Mouse (Mus musculus) kidney, postnatal 25 days (tissue): ENCODE data around the gene Gucd1.
A peak's percentile ranks its signal among the peaks of the same experiment; 100 is the strongest.
"Not testable (repeated sequence)": the region's sequence is repeated elsewhere in the genome, so short reads cannot be mapped to it uniquely, and the experiment has no call there.

Source experiments
- DNase-seq, 2 experiments: peaks; one replicate each; pipeline ENCODE4 v3.0.0; 2021; ENCODE audit warnings: mixed read lengths in 2 of 2

Gene Gucd1

DNA sequence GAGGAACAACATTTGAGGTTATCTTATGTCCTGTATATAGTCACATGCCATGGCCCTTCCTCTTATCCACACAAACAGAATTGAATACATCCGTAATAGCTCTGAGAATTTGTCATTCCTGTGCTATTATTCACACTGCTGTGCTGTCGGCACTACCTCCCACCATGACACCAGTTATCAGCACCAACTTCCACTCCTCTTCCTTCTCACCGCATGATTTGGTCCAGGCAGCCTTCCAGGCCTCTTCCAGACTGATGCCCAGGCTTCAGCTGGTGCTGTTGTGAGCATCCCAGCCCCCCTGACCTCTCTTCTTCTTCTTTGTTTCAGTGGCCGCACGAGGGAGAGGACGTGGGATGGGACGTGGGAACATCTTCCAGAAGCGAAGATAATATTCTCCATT is 17.2 kb upstream of the Gucd1 start:
- DNase-seq: no peak

DNA sequence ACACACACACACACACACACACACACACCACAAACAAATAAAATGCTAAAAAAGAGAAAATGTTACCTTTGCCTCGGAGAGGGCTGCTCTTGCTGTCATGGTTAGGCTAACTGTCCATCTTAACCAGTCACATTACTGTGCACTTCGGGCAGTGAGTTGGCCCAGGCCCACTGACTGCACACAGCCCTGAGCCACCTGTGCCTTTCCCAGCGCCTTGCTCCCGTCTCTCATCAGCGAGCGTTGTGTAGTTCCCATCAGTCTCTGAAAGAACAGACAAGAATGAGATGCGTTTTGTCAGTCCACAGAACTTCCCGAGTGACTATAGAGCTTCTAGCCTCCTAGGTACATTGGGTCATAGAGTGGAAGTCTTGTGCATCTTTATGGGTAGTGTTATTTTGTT is 16.4 kb upstream of the Gucd1 start:
- no peak for DNase-seq

DNA sequence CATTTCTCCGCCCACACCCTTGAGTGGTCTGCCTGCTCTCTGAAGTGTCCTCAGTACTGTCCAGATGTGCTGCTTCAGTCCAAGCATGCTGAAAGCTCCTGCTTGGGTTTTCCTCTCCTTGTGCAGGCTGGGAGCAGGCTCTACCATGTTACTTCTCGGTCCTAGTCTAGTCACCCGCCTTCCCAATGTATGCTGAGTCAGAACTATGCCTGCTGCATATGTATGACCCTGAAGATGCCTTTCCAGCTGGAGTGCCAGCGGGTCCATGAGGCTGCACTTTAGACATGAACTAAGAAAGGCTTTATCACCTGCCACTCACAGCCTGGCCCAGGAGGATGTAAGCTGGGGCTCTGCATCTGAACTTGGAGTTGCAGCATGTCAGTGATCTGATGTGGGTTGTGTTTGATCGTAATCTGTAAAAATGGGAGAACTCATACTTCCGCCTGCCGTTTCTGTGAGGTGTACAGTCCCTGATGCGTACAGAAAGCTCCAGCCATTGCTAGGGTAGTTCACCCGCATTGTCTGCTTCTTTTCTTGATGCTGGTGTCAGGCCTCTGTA is 13.8 kb upstream of the Gucd1 start:
- no peak for DNase-seq

DNA sequence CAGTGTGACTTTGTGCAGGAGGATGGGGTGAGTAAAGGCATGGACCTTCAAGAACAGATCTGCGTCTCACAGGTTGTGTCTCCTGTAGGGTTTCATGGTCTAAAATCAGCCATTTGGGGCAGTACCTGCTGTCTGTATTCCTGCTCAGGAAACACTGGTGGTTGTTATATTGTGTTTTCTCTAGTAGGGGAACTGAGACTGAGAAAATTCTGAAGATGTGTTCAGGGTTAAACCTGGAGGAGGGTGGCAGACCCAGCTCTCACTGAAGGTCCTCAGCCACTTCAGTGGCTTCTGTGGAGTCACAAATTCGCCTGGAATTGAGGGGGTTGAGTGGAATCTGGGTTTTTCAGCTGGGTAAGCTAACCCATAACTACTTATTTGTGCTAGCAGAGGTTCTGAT is 12.6 kb upstream of the Gucd1 start:
- DNase-seq: no peak

DNA sequence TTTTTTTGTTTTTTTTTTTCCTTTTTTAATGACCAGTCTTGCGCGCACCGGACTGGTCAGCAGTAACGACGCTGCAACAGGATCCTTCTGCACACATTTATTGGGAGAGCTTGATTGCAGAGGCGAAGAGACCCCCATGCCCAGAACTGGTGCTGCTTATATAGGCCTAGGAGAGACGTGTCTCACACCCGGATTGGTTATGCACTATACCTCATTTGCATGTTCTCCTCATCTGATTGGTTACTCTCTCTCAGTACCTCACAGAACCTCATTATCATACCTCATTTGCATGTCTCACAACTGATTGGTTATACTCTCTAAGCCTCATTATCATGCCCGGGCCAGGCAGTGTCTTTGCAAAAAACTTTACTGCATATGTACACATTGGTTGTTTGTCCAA is 7.7 kb upstream of the Gucd1 start:
- not testable (repeated sequence) for DNase-seq

DNA sequence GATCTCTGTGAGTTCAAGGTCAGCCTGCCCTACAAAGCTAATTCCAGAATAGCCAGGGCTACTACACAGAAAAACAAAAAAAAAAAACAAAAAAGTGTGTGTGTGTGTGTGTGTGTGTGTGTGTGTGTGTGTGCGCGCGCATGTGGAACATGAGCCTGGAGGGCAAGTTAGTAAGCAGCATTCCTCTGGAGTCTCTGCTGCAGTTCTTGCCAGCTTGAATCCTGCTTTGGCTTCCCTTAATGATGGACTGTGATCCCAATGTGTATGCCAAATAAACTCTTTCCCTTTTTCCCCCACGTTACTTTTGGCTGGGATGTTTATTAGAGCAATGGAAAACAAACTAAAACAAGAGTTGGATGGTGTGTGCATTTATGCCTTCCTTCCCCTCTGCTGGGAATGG is 3.9 kb upstream of the Gucd1 start:
- DNase-seq: no peak

DNA sequence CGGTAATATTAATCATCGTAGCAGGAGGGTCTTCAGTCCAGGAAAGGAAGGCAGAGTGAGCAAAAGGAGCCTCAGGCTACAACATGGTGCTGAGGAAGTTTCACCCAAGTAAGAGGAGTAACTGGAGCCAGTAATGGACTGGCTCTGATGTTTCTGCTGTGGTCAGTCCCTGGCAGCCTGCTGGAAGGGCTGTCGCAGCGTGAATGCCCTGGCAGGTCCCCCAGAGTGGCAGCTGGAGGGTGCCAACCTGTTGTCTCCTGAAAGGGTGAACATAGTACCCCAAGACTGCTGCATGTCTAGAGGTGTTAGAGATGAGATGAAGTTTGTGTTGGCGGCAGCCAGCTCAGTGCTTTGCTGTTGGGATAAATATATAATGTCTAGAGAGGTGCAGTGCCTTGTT is 2.8 kb upstream of the Gucd1 start:
- DNase-seq: no peak

DNA sequence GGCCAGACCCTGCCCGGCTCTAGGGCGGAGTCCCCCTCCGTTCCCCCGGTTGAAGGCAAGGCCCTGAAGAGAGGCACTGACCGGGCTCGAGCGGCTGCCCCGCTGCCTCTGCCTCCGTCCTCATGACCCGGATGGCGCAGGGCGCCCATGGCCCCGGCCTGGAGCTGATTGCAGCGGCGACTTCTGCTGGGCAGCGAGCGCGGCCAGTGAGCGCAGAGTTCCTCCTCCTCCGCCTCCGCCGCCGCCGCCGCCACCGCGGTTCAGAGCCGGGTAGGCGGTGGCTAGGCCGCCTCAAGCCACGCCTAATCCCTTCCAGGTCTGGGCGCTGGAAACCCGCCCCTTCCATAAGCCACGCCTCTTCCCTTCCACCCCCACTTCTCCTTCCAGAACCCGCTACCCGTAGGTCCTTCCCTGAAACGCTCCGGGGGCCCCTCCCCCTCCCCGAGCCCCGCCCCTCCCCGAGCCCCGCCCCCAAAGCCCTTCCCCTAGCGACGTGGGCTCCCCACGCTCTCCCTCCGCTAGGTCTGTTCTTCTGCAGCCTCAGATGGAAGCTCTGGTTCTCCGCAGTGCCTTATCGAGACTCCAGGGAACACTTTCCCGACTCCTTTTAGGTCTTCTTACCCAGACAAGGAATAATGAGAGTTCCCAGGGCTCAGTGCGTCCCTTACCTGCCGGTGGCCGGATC is 557 bp downstream of the Gucd1 start, which contains the start of gene Snrpd3:
Snrpd3 (plus strand) TSS at position 479 of the 685 bp plus-strand sequence.
- peak; percentile 95 to 98 for DNase-seq

DNA sequence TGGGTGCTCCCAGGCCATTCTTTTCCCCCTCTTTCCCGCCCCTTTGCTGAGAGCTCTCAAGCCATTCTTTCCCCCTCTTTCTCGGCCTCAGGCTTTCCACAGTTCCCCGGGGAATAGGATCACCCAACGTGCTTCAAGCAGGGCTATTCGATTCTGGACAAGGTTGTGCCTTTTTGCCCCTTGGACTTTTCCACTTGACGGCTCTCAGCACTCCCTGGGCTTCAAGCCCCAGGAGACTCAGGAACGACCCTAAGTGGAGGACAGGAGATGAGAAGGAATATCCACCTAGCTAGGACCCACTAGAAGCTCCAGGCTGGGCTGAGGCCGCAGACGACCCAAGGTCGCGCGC is 1.1 kb downstream of the Gucd1 start:
- peak; percentile 46 to 71 for DNase-seq

DNA sequence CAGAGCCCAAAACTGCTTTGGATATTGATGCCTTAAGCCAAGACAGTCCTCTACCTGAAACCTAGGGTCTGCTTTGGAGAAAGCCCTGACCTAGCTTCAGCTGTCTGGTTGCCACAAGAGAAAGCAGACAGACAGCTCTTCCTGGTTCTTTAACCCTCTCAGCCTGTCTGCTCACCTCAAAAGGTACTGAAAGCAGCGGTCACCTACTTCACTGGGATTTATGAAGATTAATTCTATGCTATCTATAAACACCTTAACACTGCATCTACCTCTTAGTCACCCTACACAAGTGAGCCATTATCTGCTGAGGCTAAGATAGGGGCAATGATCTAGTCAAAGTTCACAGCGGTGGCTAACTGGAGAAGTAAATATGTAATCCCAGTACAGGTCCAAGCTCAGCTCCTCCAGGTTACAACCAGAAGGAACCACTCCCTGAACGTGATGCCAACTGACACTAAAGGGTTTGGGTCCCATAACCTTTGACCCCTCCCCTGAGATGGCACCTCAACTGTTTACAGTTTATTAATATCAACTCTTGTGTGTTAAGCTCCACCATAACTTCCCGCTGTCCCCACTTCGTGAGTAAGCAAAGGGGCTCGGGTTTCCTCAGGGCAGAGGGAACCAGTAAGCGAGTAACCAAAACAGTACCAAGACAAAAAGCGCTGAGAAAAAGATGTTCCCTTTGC is 1.6 kb downstream of the Gucd1 start:
- DNase-seq: peak; percentile 74 to 80

DNA sequence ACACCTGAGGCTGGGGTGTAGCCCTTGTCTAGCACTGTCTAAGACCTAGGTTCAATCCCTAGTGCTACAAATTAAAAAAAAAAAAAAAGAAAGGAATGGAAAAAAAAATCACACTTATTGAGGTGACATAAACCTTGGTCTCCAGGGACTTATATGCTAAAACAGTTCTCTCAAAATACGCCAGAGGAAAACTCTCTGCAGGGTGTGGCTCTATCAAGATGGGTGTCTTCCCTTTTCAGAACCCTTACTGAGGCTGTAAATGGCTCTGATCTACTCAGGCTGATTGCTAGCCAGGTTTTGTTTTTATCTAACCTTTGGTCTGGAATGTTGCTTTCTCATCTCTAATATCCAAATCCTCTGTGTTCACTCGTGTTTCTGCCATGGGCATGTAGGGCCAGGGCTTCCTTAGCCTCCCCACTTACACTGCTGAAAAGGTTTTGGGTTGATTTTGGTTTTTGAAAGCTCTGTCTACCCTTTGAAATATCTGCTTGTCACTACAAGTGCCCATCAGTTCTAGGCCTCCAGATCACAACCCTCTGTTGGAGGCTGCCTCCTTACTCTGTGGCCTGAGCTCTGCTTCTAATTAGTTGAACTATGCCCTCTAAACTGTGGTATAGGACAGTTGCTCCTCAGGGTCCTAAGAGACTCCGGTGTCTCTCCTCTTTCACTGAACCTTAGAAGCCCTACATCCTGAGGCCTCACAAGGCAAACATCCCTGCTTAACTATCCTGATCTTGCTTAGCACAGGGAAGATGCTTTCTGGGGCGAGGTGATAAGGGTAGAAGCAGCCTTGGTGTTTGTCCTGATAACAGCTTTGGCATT is 2.3 kb downstream of the Gucd1 start:
- DNase-seq: peak in 1 of 2 experiments; percentile 61

DNA sequence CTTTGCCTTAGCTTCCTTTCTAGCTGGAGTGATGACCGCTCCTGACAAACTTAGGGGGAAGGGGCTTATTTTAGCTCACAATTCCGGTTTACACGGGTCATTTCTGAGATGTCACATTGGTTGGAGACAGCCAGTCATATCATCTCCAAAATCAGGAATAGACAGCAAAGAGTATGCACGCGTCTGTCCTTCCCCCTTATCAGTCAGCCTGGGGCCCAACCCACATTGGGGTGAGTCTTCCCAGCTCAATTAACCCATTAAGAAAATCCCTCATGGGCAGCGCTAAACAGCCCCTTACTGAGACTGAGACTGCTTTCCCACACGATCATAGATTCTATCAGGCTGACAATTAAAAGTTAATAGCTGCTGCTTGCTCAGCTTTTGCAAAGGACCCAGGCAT is 3.4 kb downstream of the Gucd1 start:
- no peak for DNase-seq

DNA sequence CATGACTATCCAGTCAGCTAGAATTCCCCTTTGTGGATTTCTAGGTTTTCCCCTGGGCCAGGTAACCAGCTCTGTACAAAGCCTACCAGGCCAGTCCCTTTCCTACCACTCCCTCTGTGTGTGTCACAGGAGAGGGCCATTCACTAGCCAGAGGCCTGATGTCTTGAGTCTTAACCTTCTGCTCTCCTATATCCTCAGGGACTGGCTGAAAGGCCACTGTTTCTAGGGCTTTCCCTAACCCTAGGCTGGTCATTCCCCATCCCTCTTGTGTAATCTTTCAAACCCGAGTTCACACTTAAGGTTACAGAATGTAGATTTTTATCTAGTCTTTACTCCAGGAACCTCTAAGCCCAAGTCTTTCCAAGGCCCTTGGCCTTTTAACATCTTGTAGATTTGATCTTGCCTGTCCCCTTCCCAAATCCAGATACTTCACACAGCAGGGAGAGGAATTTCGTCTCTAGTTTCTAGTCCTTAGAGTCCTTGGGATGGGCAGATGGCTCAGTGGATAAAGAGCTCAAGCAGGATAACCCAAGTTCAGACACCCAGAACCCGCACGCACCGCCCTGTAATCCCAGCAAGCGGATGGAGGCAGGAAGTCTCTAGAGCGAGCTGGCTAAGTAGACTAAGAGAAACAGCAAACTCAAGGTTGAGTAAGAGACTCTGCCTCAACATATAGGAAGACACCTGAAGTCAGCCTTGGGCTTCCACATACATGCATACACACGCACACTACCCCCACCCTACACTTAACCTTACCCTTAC is 4.3 kb downstream of the Gucd1 start:
- peak in 1 of 2 experiments; percentile 41 for DNase-seq

DNA sequence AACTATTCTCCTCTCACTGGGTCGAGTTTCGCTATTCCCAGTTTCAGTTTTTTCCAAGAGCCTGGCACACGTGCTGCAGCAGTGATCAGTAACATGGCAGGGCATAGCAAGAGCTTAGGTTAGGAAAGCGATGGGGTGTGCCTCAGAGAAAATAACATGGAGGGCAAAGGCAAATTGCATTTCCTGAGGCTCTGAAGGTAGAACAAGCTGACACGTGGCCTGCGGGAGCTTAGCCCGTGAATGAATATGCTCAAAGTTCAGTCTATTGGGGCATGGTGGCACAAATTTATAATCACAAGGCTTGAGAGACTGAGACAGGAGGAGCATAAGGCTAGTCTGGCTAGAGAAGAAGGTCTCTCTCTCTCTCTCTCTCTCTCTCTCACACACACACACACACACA is 5.0 kb downstream of the Gucd1 start:
- DNase-seq: peak; percentile 75 to 89

DNA sequence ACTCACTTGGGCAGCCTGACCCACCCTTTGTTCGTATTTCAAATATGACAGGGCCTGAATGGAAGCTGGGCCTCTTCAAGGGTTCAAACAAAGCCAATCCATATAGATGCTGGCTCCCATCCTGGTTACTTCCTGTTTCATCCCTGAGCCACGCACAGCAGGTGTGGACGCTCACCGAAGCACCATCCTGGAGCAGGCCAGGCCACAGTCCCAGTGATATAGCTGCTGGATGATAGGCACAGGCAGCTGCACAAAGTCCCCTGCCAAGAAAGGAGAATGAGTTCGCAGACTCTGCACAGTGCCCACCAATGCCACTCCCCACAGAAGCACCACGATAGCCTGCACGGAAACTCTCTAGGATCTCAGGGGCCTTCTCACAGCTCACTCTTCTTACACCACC is 5.9 kb downstream of the Gucd1 start:
- DNase-seq: no peak

DNA sequence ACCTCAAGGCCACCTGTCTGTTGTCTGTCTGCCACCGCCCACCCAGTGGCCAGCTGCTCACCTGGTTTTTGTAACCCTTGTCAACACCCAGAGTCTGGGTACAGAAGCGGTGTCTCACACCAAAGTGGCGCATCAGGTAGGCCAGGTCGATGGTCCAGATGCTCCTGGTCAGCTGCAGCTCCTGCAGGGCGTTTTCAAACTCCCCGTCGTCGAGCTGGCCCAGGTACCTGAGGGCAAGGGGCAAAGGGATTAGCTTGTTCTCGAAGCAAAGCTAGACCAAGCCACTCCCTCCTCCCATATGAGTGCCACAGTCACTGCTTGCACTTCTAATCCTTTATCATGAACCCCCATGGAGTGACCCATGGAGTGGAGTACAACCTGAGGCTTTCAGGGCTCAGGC is 6.7 kb downstream of the Gucd1 start:
- peak in 1 of 2 experiments; percentile 63 for DNase-seq

DNA sequence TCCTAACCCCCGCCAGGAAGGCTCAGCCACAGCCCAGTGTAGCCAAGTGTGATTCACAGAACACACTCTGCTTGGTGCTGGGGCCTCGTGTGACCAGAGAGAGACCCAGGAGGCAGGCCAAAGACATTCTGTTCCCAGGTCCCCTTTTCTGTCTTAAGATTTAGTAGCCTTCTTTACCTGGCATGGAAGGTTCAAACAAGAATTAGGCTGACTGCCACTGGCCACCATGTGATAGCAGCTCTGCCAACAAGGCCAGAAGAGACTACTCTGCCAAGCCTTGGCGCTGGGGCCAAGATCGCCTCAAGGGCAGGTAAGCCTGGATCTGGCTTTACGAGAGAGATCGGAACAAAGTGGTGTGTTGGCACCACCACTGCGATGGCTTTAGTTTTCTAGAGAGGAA is 7.3 kb downstream of the Gucd1 start:
- DNase-seq: peak; percentile 75 to 88

DNA sequence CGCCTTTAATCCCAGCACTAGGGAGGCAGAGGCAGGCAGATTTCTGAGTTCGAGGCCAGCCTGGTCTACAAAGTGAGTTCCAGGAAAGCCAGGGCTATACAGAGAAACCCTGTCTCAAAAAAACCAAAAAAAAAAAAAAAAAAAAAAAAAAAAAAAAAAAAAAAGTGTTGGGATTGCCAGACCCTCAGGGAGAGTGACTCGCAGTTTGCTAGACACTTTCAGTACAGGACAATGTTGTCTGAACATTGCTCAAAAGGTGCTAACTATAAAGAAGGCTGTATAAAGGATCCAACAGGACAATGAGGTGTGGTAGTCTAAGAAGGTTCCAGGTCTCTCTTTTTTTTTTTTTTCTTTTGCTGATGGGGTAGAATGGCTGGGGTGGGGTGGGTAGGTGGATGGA is 11.8 kb downstream of the Gucd1 start:
- not testable (repeated sequence) for DNase-seq

DNA sequence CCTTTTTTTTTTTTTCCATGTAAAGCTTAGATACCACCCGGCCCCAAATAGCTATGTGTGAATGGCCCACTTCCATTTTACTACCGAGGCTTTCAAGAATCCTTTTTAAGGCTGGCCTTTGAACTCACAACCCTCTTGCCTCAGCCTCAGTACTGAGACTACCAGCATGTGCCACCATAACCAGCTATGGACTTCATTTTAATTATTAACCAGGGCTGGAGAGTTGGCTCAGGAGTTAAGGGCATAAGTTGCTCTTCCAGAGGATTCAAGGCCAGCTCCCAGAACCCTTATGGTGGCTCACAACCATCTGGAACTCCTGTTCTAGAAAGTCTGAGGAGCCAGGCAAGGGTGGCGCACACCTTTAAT is 12.7 kb downstream of the Gucd1 start:
- peak; percentile 42 to 59 for DNase-seq

DNA sequence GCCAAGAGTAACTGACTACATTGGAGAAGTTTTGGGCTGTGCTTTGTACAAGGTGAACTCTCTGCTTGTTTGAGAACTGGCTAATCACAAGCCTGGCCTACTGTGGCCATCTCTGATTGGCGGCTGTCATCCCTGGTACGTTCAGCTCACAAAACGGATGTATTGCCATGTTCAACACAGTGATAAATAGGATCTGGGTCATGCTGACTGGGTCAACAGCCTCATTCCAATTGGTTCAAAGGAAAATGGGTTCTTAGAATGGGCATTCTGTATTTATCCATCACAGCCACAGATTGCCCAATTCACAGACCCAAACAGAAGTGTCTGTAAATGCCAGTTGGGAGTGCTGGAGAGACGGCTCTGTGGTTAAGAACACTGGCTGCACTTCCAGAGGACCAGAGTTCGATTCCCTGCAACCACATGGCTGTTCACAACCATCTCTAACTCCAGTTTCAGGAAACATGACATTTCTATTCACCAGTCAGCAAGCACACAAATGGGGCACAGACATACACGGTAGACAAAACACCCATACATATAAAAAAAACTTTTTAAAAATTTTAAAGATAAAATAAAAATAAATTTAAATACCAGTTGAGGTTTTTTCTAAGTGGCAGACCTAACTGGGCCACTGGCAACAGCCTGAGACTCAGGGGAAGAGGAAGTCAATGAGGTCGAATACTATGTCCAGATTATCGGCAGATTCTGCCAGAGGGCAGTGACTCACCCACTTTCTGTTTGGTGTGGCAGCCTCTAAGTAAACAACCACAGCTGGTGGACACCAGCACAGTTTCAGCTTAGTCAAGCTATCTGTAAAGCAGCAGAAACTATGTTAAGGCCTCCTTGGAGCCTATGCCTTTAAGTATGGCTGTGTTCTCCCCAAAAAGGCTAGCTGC is 13.3 kb downstream of the Gucd1 start:
- no peak for DNase-seq

DNA sequence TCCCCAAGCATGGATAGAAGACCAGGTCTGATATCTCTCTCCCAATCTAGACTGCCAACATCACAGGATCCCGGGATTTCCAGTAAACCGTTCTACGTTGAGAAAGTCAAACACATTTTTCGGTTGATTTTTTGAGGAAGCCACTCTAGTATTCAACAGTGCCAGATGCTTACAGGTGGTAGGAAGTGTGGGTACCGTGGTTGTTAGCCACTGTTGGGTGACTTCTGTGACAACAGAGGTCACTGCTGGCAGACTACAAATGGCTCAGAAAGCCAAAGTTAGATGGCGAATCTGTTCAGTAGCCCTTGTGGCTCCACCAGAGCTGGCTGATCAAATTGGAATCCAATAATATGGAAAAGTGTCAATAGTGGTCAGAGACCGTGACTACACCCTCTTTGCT is 14.1 kb downstream of the Gucd1 start:
- no peak for DNase-seq

DNA sequence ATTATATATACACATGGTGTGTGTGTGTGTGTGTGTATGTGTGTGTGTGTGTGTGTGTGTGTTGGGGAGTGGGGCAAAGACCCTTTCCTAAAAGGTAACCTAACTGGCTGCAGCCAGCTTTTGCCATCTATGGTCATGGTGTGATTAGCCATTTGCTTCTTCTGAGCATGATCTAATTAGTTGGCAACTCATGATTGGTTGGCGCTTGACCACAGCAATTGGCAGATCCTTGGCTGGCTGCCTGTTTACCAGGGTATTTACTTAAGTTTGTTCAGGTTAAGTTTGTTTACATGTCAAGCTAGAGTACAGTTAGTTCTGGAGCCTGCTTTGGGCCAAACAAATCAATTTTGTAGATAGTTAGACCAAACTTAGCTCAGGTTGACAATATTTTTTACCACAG is 16.1 kb downstream of the Gucd1 start:
- peak in 1 of 2 experiments; percentile 51 for DNase-seq
